Mouse (Mus musculus) G1E (cell line): ENCODE measurements around the gene Slc39a7.

Experiments used
- CTCF ChIP-seq: IDR thresholded peaks from 2 replicates; pipeline ENCODE4 v1.5.1; 2012; ENCODE audit warnings: low read depth, low read length, inconsistent platforms, mixed read lengths
- GATA1 ChIP-seq: IDR thresholded peaks from 2 replicates; pipeline ENCODE4 v1.6.1; 2012; ENCODE audit warnings: borderline replicate concordance, low read length, inconsistent platforms, mixed read lengths
- POLR2AphosphoS5 ChIP-seq: IDR thresholded peaks from 2 replicates; pipeline ENCODE4 v1.6.1; 2012; ENCODE audit warnings: low read depth, low read length, inconsistent platforms; ENCODE audit not compliant: insufficient replicate concordance

DNA sequence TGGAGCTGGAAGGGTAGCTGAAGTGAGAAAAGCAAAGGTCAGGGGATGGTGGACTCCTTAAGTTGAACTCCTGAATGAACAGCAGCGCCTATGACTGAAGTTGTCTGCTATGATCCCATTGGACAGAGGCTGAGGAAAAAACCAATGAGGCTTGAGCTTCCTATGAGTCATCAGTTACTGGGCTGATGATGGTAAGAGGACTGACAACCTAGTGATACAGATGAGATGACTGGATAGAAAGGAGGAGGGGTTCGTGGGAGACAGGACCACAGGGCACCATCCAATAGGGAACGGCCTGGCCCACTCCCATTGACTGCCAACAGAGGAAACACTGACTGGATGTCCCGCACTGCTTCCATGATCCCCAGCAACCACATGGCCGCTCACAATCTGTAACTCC is 48.1 kb upstream of the Slc39a7 start:
- no peak for TF ChIP-seq CTCF
- no peak for TF ChIP-seq GATA1
- no peak for TF ChIP-seq POLR2AphosphoS5
